Mouse (Mus musculus) CH12.LX (cell line): ENCODE measurements around the gene Kcnq4. TPM values are rescaled to one million over a fixed set of nuclear protein-coding genes. Genes with fewer than 3 reads are reported as not detected.

Experiments
- DNase-seq: peaks from one replicate; pipeline ENCODE4 v3.0.0-alpha.2; 2013; ENCODE audit errors: extremely low read depth
- H3K27ac ChIP-seq: 2 replicates; pipeline ENCODE4 v1.5.1; 2012; ENCODE audit warnings: low read depth, mild to moderate bottlenecking, control low read depth, moderate library complexity; ENCODE audit not compliant: insufficient read depth
- H3K27me3 ChIP-seq: replicated peaks from 2 replicates; pipeline ENCODE3; 2012; ENCODE audit warnings: inconsistent platforms
- H3K36me3 ChIP-seq, 2 experiments: replicated peaks in 1 of 2; 2 replicates each; pipeline versions ENCODE3 to v1.6.1; 2012; ENCODE audit warnings: inconsistent platforms in 1 of 2, low read length in 1 of 2, mild to moderate bottlenecking in 1 of 2, mixed read lengths in 1 of 2, moderate library complexity in 1 of 2; ENCODE audit not compliant: control insufficient read depth in 1 of 2, insufficient read depth in 1 of 2
- H3K4me1 ChIP-seq, 2 experiments: 2 replicates each; pipeline ENCODE4 v1.6.1; 2012; ENCODE audit warnings: inconsistent platforms in 1 of 2, moderate library complexity in 1 of 2; ENCODE audit not compliant: insufficient read depth in 2 of 2, control insufficient read depth in 1 of 2
- H3K4me2 ChIP-seq: 2 replicates; pipeline ENCODE4 v1.6.1; 2012; ENCODE audit warnings: low read depth, mild to moderate bottlenecking, control low read depth; ENCODE audit not compliant: poor library complexity, insufficient read depth, severe bottlenecking
- H3K4me3 ChIP-seq, 3 experiments: fragments of 150-350 bp in 1 of 3; sonication (generic) in 1 of 3; replicated peaks in 1 of 3; 2 replicates each; pipeline versions ENCODE3 to v1.5.1; 2011 to 2012; ENCODE audit warnings: low read depth in 2 of 3, low read length in 2 of 3, mild to moderate bottlenecking in 2 of 3, moderate library complexity in 2 of 3, control low read depth in 1 of 3, improper control_type of control experiment in 1 of 3, inconsistent platforms in 1 of 3, mixed read lengths in 1 of 3; ENCODE audit not compliant: poor library complexity in 1 of 3
- H3K79me2 ChIP-seq: replicated peaks from 2 replicates; pipeline ENCODE4 v1.6.1; 2012; ENCODE audit warnings: mild to moderate bottlenecking, moderate library complexity; ENCODE audit not compliant: control insufficient read depth, poor library complexity, insufficient read depth, severe bottlenecking; ENCODE audit errors: extremely low read depth
- H3K9ac ChIP-seq: 2 replicates; pipeline ENCODE4 v1.6.1; 2012; ENCODE audit warnings: low read depth, mild to moderate bottlenecking, control low read depth, moderate library complexity; ENCODE audit not compliant: insufficient read depth
- H3K9me3 ChIP-seq: replicated peaks from 2 replicates; pipeline ENCODE3; 2012; ENCODE audit warnings: low read length, inconsistent platforms, mixed read lengths
- BHLHE40 ChIP-seq: IDR thresholded peaks from 2 replicates; pipeline ENCODE4 v1.6.1; 2011; ENCODE audit warnings: mild to moderate bottlenecking, low read depth, low read length, improper control_type of control experiment
- CHD1 ChIP-seq: IDR thresholded peaks from 2 replicates; pipeline ENCODE4 v1.6.1; 2012; ENCODE audit warnings: low read depth, low read length, improper control_type of control experiment, inconsistent platforms
- CHD2 ChIP-seq: IDR thresholded peaks from 2 replicates; pipeline ENCODE4 v1.6.1; 2011; ENCODE audit warnings: low read length, improper control_type of control experiment
- CTCF ChIP-seq, 2 experiments: IDR thresholded peaks in 1 of 2; conservative IDR thresholded peaks in 1 of 2; 2 replicates each; pipeline ENCODE4 v1.5.1; 2011 to 2012; ENCODE audit warnings: low read depth in 2 of 2, low read length in 2 of 2, improper control_type of control experiment in 1 of 2, inconsistent platforms in 1 of 2, mild to moderate bottlenecking in 1 of 2, moderate library complexity in 1 of 2
- ELF1 ChIP-seq: IDR thresholded peaks from 2 replicates; pipeline ENCODE4 v1.6.1; 2014; ENCODE audit warnings: low read depth, mild to moderate bottlenecking, inconsistent platforms, low read length, improper control_type of control experiment
- EP300 ChIP-seq: IDR thresholded peaks from 2 replicates; pipeline ENCODE4 v1.6.1; 2011; ENCODE audit warnings: low read length, improper control_type of control experiment
- ETS1 ChIP-seq: conservative IDR thresholded peaks from 2 replicates; pipeline ENCODE4 v1.6.1; 2012; ENCODE audit warnings: low read depth, mild to moderate bottlenecking, inconsistent platforms, low read length, improper control_type of control experiment, moderate library complexity
- HCFC1 ChIP-seq: IDR thresholded peaks from 2 replicates; pipeline ENCODE4 v1.6.1; 2012; ENCODE audit warnings: low read depth, mild to moderate bottlenecking, inconsistent platforms, low read length, improper control_type of control experiment
- IRF4 ChIP-seq: IDR thresholded peaks from 2 replicates; pipeline ENCODE4 v1.6.1; 2014; ENCODE audit warnings: low read depth, mild to moderate bottlenecking, inconsistent platforms, low read length, improper control_type of control experiment
- JUN ChIP-seq: IDR thresholded peaks from 2 replicates; pipeline ENCODE4 v1.6.1; 2011; ENCODE audit warnings: low read depth, mild to moderate bottlenecking, low read length, improper control_type of control experiment, moderate library complexity; ENCODE audit not compliant: insufficient read depth
- JUND ChIP-seq: conservative IDR thresholded peaks from 2 replicates; pipeline ENCODE4 v1.6.1; 2011; ENCODE audit warnings: low read depth, low read length, improper control_type of control experiment
- KAT2A ChIP-seq: IDR thresholded peaks from 2 replicates; pipeline ENCODE4 v1.6.1; 2012; ENCODE audit warnings: low read length, improper control_type of control experiment, inconsistent platforms; ENCODE audit not compliant: insufficient replicate concordance
- MAFK ChIP-seq: IDR thresholded peaks from 2 replicates; pipeline ENCODE4 v1.6.1; 2011; ENCODE audit warnings: low read length, improper control_type of control experiment; ENCODE audit not compliant: insufficient replicate concordance
- MAX ChIP-seq: IDR thresholded peaks from 2 replicates; pipeline ENCODE4 v1.6.1; 2011; ENCODE audit warnings: low read length, improper control_type of control experiment
- MAZ ChIP-seq: IDR thresholded peaks from 2 replicates; pipeline ENCODE4 v1.6.1; 2012; ENCODE audit warnings: low read depth, mild to moderate bottlenecking, inconsistent platforms, low read length, improper control_type of control experiment, moderate library complexity
- MEF2A ChIP-seq: IDR thresholded peaks from 2 replicates; pipeline ENCODE4 v1.6.1; 2014; ENCODE audit warnings: low read depth, mild to moderate bottlenecking, inconsistent platforms, low read length, improper control_type of control experiment, borderline replicate concordance
- MXI1 ChIP-seq: IDR thresholded peaks from 2 replicates; pipeline ENCODE4 v1.6.1; 2011; ENCODE audit warnings: mild to moderate bottlenecking, low read depth, low read length, improper control_type of control experiment
- MYC ChIP-seq: IDR thresholded peaks from 2 replicates; pipeline ENCODE4 v1.6.1; 2011; ENCODE audit warnings: low read depth, mild to moderate bottlenecking, improper control_type of control experiment, low read length
- NRF1 ChIP-seq: IDR thresholded peaks from 2 replicates; pipeline ENCODE4 v1.6.1; 2014; ENCODE audit warnings: low read depth, mild to moderate bottlenecking, inconsistent platforms, low read length, improper control_type of control experiment, moderate library complexity
- POLR2A ChIP-seq: IDR thresholded peaks from 2 replicates; pipeline ENCODE4 v1.6.1; 2011; ENCODE audit warnings: low read depth, mild to moderate bottlenecking, improper control_type of control experiment, low read length
- POLR2AphosphoS2 ChIP-seq: IDR thresholded peaks from 2 replicates; pipeline ENCODE4 v1.6.1; 2011; ENCODE audit warnings: low read depth, low read length, improper control_type of control experiment
- RAD21 ChIP-seq: IDR thresholded peaks from 2 replicates; pipeline ENCODE4 v1.6.1; 2011; ENCODE audit warnings: low read depth, mild to moderate bottlenecking, low read length, improper control_type of control experiment, moderate library complexity
- RCOR1 ChIP-seq: conservative IDR thresholded peaks from 2 replicates; pipeline ENCODE4 v1.6.1; 2012; ENCODE audit warnings: low read depth, mild to moderate bottlenecking, inconsistent platforms, low read length, improper control_type of control experiment
- SIN3A ChIP-seq: IDR thresholded peaks from 2 replicates; pipeline ENCODE4 v1.6.1; 2012; ENCODE audit warnings: low read length, improper control_type of control experiment, inconsistent platforms
- SMC3 ChIP-seq: IDR thresholded peaks from 2 replicates; pipeline ENCODE4 v1.6.1; 2011; ENCODE audit warnings: low read depth, low read length, improper control_type of control experiment
- TBP ChIP-seq: conservative IDR thresholded peaks from 2 replicates; pipeline ENCODE4 v1.6.1; 2011; ENCODE audit warnings: low read depth, low read length, improper control_type of control experiment
- TCF12 ChIP-seq: IDR thresholded peaks from 2 replicates; pipeline ENCODE4 v1.6.1; 2014; ENCODE audit warnings: low read depth, mild to moderate bottlenecking, inconsistent platforms, low read length, improper control_type of control experiment
- UBTF ChIP-seq: IDR thresholded peaks from 2 replicates; pipeline ENCODE4 v1.6.1; 2012; ENCODE audit warnings: low read depth, mild to moderate bottlenecking, inconsistent platforms, low read length, improper control_type of control experiment, moderate library complexity
- USF1 ChIP-seq: IDR thresholded peaks from 2 replicates; pipeline ENCODE4 v1.6.1; 2014; ENCODE audit warnings: low read depth, mild to moderate bottlenecking, inconsistent platforms, low read length, improper control_type of control experiment
- USF2 ChIP-seq: conservative IDR thresholded peaks from 2 replicates; pipeline ENCODE4 v1.6.1; 2011; ENCODE audit warnings: low read depth, low read length, improper control_type of control experiment
- ZC3H11A ChIP-seq: IDR thresholded peaks from 2 replicates; pipeline ENCODE4 v1.6.1; 2012; ENCODE audit warnings: low read depth, mild to moderate bottlenecking, inconsistent platforms, low read length, improper control_type of control experiment
- ZKSCAN1 ChIP-seq: IDR thresholded peaks from 2 replicates; pipeline ENCODE4 v1.6.1; 2012; ENCODE audit warnings: low read depth, inconsistent platforms, low read length, improper control_type of control experiment, borderline replicate concordance
- ZMIZ1 ChIP-seq: IDR thresholded peaks from 2 replicates; pipeline ENCODE4 v1.6.1; 2012; ENCODE audit warnings: low read depth, mild to moderate bottlenecking, inconsistent platforms, low read length, improper control_type of control experiment
- dilution Hi-C: fragments of 300-500 bp; cut with MboI; formaldehyde crosslinking; loops from 2 replicates; pipeline ENCODE4 v1.14.3; 2020; ENCODE audit warnings: low sequenced_read_pairs; ENCODE audit not compliant: extremely low pct_unique_long_range_greater_than_20kb, extremely low pct_ligation_motif_present
- in situ Hi-C: fragments of 300-500 bp; cut with MboI; formaldehyde crosslinking; loops from 3 replicates; pipeline ENCODE4 v1.14.3; 2019; ENCODE audit warnings: low sequenced_read_pairs, low pct_ligation_motif_present, low pct_unique_long_range_greater_than_20kb, mixed read lengths
- polyA plus RNA-seq: library from polyadenylated mRNA; unstranded; fragments of >175 nt; gene quantifications from 2 replicates; pipeline ENCODE4 v1.2.1, GENCODE M21; 2012; ENCODE audit warnings: low read depth; ENCODE audit not compliant: insufficient read length
- total RNA-seq, 2 experiments: library from RNA; depleted of rRNA; stranded (reverse); fragments of 300-350 nt in 1 of 2; fragments of >200 nt in 1 of 2; gene quantifications; 2 replicates each; pipeline ENCODE4 v1.2.3; 2012 to 2014

Gene Kcnq4
- total and polyA plus RNA-seq, 3 experiments, result 0.08 to 0.10 TPM; not detected in 1

- Histone ChIP-seq H3K4me1 (no peaks in the 10 kb centered on the region), H3K27me3 (peaks cover 17% of the 10 kb centered on the region), H3K9ac (no peak overlapping the region), H3K9me3 (no peaks in the 10 kb centered on the region), H3K27ac (no peak overlapping the region), H3K4me2 (no peak overlapping the region), H3K79me2 (no peaks in the 10 kb centered on the region), H3K4me3 (no peak overlapping the region), H3K36me3 (peaks cover 27 to 39% of the 10 kb centered on the region in 2 experiments)
- no peak for TF ChIP-seq HCFC1
- TF ChIP-seq CHD1, result no peak
- TF ChIP-seq IRF4, result no peak
- no peak for DNase-seq
- dilution Hi-C loops, result no loop called here
- in situ Hi-C loops, result loop anchor here (10.0 kb wide), 1 partner anchor 71 kb away; no protein-coding TSS in a partner anchor
Measured at GRCm38 (mm10) chr4:120755801-120756200, 7.4 kb upstream of the Kcnq4 start.

GRCm38 (mm10) chr4:120755299-120755698, 6.9 kb upstream of the Kcnq4 start:
- no peak overlapping the region for H3K27ac ChIP-seq
- no peaks in the 10 kb centered on the region for H3K9me3 ChIP-seq
- no peak overlapping the region for H3K4me3 ChIP-seq
- in situ Hi-C loops (loop anchor here (10.0 kb wide), 1 partner anchor 70 kb away; no protein-coding TSS in a partner anchor), dilution Hi-C loops (no loop called here)
- no peaks in the 10 kb centered on the region for H3K79me2 ChIP-seq
- no peaks in the 10 kb centered on the region for H3K4me1 ChIP-seq
- H3K9ac ChIP-seq, result no peak overlapping the region
- H3K27me3 ChIP-seq, result peaks cover 20% of the 10 kb centered on the region
- peak; percentile 68 for DNase-seq
- H3K36me3 ChIP-seq, result peaks cover 25 to 34% of the 10 kb centered on the region in 2 experiments
- H3K4me2 ChIP-seq, result no peak overlapping the region
- TF ChIP-seq KAT2A (no peak), CTCF (conservative IDR thresholded peaks at IDR 0.05 in 1 of 2, IDR thresholded peaks at IDR 0.05 in 1 of 2; ENCODE audit: low read depth in 2 of 2, low read length in 2 of 2) (peak; percentile 62 to 98), RCOR1 (no peak), TCF12 (0 out of 2 replicates have a peak, but pooled peaks have one; percentile 26), ZKSCAN1 (no peak), USF1 (no peak), RAD21 (peak; percentile 79), CHD1 (no peak), EP300 (no peak), POLR2A (no peak), IRF4 (peak; percentile 72), BHLHE40 (no peak), HCFC1 (no peak), ELF1 (peak; percentile 39; the same call in 1 of the 2 replicates), UBTF (no peak), POLR2AphosphoS2 (no peak), JUND (0 out of 2 replicates have a peak, but pooled peaks have one; percentile 13), ZC3H11A (peak; percentile 81), MAZ (0 out of 2 replicates have a peak, but pooled peaks have one; percentile 18), USF2 (no peak), ZMIZ1 (no peak), MAX (peak; percentile 66), MEF2A (no peak), JUN (no peak), MAFK (no peak), ETS1 (no peak), SIN3A (no peak), NRF1 (no peak), MYC (peak; percentile 51; the same call in 1 of the 2 replicates), SMC3 (peak; percentile 97), MXI1 (no peak), TBP (no peak), CHD2 (no peak)
